Mouse (Mus musculus) gastrocnemius, postnatal 10 days (tissue): ENCODE data around the gene Olfr1260. TPM values are rescaled to one million over a fixed set of nuclear protein-coding genes. Genes with fewer than 3 reads are reported as not detected.

ENCODE experiments used
- DNase-seq: peaks from one replicate; pipeline ENCODE4 v3.0.0; 2021; ENCODE audit warnings: mixed read lengths
- long read RNA-seq, 2 experiments: library from polyadenylated mRNA; stranded (forward); transcript quantifications; one replicate each; pipeline ENCODE4 v2.0.0; 2021
- total RNA-seq, 2 experiments: library from RNA; stranded (reverse); gene quantifications; 2 replicates each; pipeline ENCODE4 v1.2.3; 2021

Olfr1260 gene
- not detected for total RNA-seq
- long read RNA-seq, experiment 1: 0 reads
- long read RNA-seq, experiment 2: 0 reads

DNA sequence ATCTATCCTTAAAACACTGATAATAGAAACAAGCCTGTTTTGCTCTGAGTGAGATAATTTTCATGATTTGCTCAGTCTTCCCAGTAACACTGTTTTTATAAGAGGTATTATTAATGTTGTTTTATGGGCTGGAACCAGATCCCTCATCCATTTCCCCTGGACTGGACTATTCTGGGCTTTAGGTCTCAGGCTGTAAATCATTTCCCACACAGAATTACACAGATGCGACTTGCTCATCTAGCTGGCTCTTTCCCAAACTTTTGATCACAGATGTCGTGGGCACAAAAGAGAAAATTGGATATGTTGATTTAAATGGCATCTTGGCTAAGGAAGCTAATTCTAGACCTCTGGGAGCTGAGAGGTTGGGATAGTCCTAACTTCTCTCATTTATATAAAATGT lies at the start of gene Olfr1260:
Gene Olfr1260 (plus strand): TSS at position 157 of the 400 bp plus-strand sequence.
- DNase-seq: no peak

DNA sequence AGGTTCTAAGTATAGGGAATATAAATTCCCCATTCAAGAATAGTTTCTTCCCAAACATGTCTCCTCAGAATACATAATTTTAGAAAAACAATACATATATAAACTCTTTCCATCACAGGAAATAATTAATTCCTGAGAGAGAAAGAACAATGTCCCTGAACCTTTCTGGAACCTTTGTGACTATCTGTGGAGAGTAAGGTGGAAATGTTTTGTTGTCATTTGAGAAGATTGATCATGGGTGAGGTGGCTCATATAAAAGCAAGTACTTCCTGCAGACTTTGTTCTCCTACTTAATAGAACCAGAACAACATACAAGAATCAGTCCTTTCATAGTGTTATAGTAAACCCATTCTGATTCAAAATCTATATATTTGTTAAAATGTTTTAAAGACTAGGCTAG lies 47.1 kb upstream of the Olfr1260 start, which contains the start of gene Olfr1258:
Gene Olfr1258 (plus strand): TSS at position 301 of the 400 bp plus-strand sequence.
- no peak for DNase-seq

DNA sequence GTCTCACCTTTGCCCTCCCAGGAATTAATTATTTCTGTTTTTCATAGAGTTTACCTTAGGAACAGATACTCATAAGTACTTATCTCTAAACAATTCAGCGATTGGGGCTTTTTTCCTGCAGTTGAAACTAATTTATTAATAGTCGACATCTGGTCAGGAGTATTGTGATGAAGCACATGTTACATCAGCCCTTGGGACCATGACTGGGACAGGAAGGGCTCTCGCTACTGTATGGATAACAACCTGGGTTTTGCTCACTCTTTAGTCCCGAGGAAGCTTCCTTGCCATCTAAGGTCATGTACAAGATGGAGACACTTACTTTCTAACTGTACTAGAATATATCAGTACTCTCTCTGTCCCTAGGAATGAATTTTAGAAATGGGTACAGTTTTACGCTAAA lies 25.6 kb upstream of the Olfr1260 start, which contains the start of gene Olfr1259:
Gene Olfr1259 (minus strand): TSS at position 101 of the 400 bp plus-strand sequence.
- no peak for DNase-seq

DNA sequence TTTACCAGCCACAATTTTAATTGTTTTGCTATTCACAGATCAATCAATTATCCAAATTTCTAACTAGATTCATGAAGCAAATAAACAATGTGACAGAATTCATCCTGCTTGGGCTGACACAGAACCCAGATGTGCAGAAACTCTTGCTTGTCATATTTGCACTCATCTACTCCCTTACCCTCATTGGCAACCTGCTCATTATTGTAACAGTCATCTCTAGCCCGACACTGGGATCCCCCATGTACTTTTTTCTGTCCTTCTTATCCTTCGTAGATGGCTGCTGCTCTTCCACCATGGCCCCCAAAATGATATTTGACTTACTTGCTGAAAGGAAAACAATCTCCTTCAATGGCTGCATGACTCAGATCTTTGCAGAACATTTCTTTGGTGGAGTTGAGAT lies 3.6 kb downstream of the Olfr1260 start:
- DNase-seq: no peak

DNA sequence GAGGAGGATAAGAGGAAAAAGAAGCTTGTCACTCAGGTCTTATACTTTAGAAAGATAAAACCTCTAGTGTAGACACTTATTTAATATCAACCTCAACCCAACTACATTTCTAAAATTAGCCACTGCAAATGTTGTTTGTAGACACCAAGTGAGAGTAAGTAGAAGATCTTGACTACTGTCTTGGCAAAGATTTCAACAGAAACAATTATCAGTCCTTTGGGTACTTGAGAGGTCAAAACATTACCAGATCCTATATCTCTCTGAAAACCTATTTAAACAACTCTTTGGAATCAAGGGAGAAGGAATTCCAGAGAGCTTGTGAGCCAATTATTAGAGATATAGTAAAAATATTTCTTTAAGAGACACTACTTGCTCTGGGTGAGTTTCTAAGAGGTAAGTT lies 16.8 kb downstream of the Olfr1260 start, which contains the start of gene Olfr1261:
Gene Olfr1261 (plus strand): TSS at position 301 of the 400 bp plus-strand sequence.
- DNase-seq: no peak

DNA sequence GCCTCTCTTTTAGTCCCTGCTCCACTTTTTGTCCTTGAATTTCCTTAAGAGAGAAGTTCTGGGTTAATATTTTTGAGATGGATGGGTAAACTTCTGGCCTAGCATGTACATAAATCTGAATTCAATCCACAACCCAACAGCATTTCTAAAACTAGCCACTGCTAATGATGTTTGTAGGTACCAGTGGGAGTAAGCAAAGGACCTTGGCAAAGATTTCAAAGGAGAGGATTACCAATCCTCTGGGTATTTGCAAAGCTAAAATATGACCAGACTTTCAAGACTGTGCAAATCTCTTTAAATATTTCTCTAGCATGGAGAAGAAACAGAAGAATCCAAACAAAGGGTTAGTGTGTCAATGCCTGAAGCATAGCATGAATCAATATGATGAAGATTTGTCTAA lies 25.7 kb downstream of the Olfr1260 start, which contains the start of gene Olfr1262:
Gene Olfr1262 (plus strand): TSS at position 301 of the 400 bp plus-strand sequence.
- no peak for DNase-seq

DNA sequence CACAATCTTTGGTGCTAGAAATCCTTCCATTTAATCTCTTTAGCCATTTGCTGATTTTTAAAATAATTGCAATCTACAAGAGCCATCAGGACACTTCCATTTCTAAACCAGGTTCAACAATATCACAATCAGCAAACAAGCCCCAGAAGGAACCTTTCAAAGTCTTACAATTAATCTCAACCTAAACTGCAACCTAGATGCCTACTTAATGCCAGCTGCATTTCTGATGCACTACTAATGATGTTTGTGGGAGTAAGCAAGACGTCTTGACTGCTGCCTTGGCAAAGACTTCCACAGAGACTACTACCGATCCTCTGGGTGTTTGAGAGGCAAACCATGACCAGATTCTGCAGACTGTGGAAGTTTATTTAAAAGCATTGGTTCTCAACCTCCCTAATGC lies 37.7 kb downstream of the Olfr1260 start, which contains the start of gene Olfr1263:
Gene Olfr1263 (plus strand): TSS at position 301 of the 400 bp plus-strand sequence.
- no peak for DNase-seq

DNA sequence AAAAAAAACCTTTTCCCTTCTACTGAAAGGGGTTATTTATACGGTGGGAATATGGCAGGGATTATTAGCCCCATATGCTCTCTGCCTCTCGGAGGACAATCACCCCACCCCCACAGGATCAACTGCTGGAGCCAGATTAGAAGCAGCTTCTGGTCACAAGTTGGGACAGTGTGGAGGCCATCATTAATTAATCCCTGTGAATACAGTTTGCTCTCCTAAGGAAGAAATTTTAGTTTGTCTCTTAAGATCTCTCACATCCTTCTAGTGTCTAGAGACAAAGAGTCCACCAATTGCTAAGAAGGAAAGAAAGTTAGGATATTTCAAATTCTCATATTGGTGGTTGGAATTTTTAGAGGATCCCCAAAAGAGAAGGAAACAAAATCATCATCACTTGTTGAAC lies 51.3 kb downstream of the Olfr1260 start, which contains the start of gene Olfr1264:
Gene Olfr1264 (minus strand): TSS at position 101 of the 400 bp plus-strand sequence.
- no peak for DNase-seq

Other genes starting within 250 kb of the Olfr1260 start
- not detected for gene Olfr1252, start 249.3 kb upstream of the Olfr1260 start, total RNA-seq
- not detected for gene Olfr1253, start 217.2 kb upstream of the Olfr1260 start, total RNA-seq
- not detected for gene Olfr1254, start 180.7 kb upstream of the Olfr1260 start, total RNA-seq
- gene Olfr1255, start 162.3 kb upstream of the Olfr1260 start, total RNA-seq: not detected
- gene Olfr1256, start 132.8 kb upstream of the Olfr1260 start, total RNA-seq: not detected
- gene Olfr48, start 126.1 kb upstream of the Olfr1260 start, total RNA-seq: not detected
- not detected for gene Olfr1257, start 95.9 kb upstream of the Olfr1260 start, total RNA-seq
- not detected for gene Olfr1258, start 47.0 kb upstream of the Olfr1260 start, total RNA-seq
- not detected for gene Olfr1259, start 25.7 kb upstream of the Olfr1260 start, total RNA-seq
- not detected for gene Olfr1261, start 16.9 kb downstream of the Olfr1260 start, total RNA-seq
- not detected for gene Olfr1262, start 25.8 kb downstream of the Olfr1260 start, total RNA-seq
- not detected for gene Olfr1263, start 37.8 kb downstream of the Olfr1260 start, total RNA-seq
- gene Olfr1264, start 51.2 kb downstream of the Olfr1260 start, total RNA-seq: not detected
- not detected for gene Olfr1265, start 61.0 kb downstream of the Olfr1260 start, total RNA-seq
- not detected for gene Olfr140, start 89.3 kb downstream of the Olfr1260 start, total RNA-seq
- not detected for gene Olfr1269, start 147.1 kb downstream of the Olfr1260 start, total RNA-seq
- gene Olfr32, start 168.0 kb downstream of the Olfr1260 start, total RNA-seq: not detected
- not detected for gene Olfr1270, start 178.8 kb downstream of the Olfr1260 start, total RNA-seq